Mouse (Mus musculus) stomach, postnatal 0 days (tissue): Measurements from ENCODE around the gene Sept5. TPM values are rescaled to one million over a fixed set of nuclear protein-coding genes. Genes with fewer than 3 reads are reported as not detected.

Experiments used
- ATAC-seq: fragments of 200-750 bp; cut with Nextera tagmentation; 2 replicates; pipeline ENCODE4 v1.8.0; 2017; ENCODE audit not compliant: low FRiP score, low TSS enrichment
- DNase-seq: peaks from one replicate; pipeline ENCODE4 v3.0.0-alpha.2; 2016; ENCODE audit warnings: low spot score
- H3K27ac ChIP-seq: fragments of 300-500 bp; sonication (generic); replicated peaks from 2 replicates; pipeline ENCODE4 v1.5.1; 2014; ENCODE audit warnings: mild to moderate bottlenecking, control low read depth
- H3K27me3 ChIP-seq: fragments of 300-500 bp; sonication (generic); 2 replicates; pipeline ENCODE4 v1.6.1; 2014; ENCODE audit warnings: low read length; ENCODE audit not compliant: control insufficient read depth, insufficient read depth
- H3K36me3 ChIP-seq: fragments of 300-500 bp; sonication (generic); 2 replicates; pipeline ENCODE4 v1.6.1; 2014; ENCODE audit warnings: low read length, mixed read lengths; ENCODE audit not compliant: control insufficient read depth, insufficient read depth
- H3K4me1 ChIP-seq: fragments of 300-500 bp; sonication (generic); replicated peaks from 2 replicates; pipeline ENCODE4 v1.6.1; 2014; ENCODE audit warnings: antibody characterized with exemption; ENCODE audit not compliant: control insufficient read depth, insufficient read depth
- H3K4me2 ChIP-seq: fragments of 300-500 bp; sonication (generic); replicated peaks from 2 replicates; pipeline ENCODE4 v1.6.1; 2014; ENCODE audit warnings: low read depth, mild to moderate bottlenecking, control low read depth, moderate library complexity
- H3K4me3 ChIP-seq: fragments of 300-500 bp; sonication (generic); 2 replicates; pipeline ENCODE4 v1.5.1; 2014; ENCODE audit warnings: low read depth, low read length, control low read depth
- H3K9ac ChIP-seq: fragments of 300-500 bp; sonication (generic); 2 replicates; pipeline ENCODE4 v1.6.1; 2014; ENCODE audit warnings: mild to moderate bottlenecking, low read length, control low read depth, mixed read lengths
- H3K9me3 ChIP-seq: fragments of 300-500 bp; sonication (generic); 2 replicates; pipeline ENCODE4 v1.6.1; 2016; ENCODE audit warnings: low read length; ENCODE audit not compliant: control insufficient read depth
- CTCF ChIP-seq: IDR thresholded peaks from 2 replicates; pipeline ENCODE4 v1.5.1; 2016; ENCODE audit warnings: antibody characterized with exemption, low read depth, mild to moderate bottlenecking, moderate library complexity
- EP300 ChIP-seq: optimal IDR thresholded peaks from 2 replicates; pipeline ENCODE3; 2016; ENCODE audit warnings: antibody characterized with exemption
- WGBS: fragments of 180-500 bp; shearing (Covaris S2); extraction: QIAGEN DNeasy Blood & Tissue Kit; methylation state at CpG from one replicate; pipeline ENCODE4 v1.1.7; 2014; 5-methylcytosine and 5-hydroxymethylcytosine counted together
- polyA plus RNA-seq: library from polyadenylated mRNA; unstranded; fragments of >200 nt; fragmentation: Nextera tagmentation; extraction: Ambion mirVana; gene quantifications from 2 replicates; pipeline ENCODE4 v1.2.1, GENCODE M21; 2015

The Sept5 gene
- polyA plus RNA-seq, 1 experiment from 2014 or later: 38.0 TPM

DNA sequence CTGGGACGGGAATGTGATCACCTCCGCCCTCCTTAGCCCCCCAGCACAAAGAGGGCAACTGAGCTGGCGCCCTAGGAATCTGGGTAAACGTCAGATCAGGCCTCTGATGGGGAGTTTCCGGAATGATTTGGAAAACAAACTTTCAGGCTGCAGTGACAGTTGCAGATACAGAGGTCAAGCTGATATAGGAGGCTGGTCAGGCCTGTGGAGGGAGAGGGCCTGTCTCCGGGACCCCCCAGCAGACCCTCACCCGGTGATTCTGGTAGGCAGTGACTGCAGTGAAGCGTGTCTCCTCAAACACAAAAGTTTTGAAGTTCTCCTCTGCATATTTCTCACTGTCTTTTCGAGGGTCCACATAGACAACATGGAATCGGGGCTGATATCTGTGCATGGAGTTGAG, 46.6 kb downstream of the Sept5 start:
- Histone ChIP-seq H3K27me3 (peaks cover 44% of the 10 kb centered on the region), H3K9ac (no peak overlapping the region), H3K4me3 (no peak overlapping the region), H3K36me3 (no peaks in the 10 kb centered on the region), H3K4me2 (no peak overlapping the region), H3K27ac (no peak overlapping the region), H3K9me3 (no peaks in the 10 kb centered on the region), H3K4me1 (peaks cover 5% of the 10 kb centered on the region)
- TF ChIP-seq CTCF (no peak), EP300 (no peak)
- 62% methylated on average over 10 of the region's 10 CpGs for WGBS
- ATAC-seq: no peak
- DNase-seq: no peak

- DNase-seq (no peak), ATAC-seq (no peak)
- Histone ChIP-seq H3K9me3 (no peaks in the 10 kb centered on the region), H3K9ac (no peak overlapping the region), H3K36me3 (no peaks in the 10 kb centered on the region), H3K27ac (no peak overlapping the region), H3K27me3 (peaks cover 38% of the 10 kb centered on the region; the same call in 1 of the 2 replicates), H3K4me2 (peak overlapping the region; percentile 60), H3K4me1 (peaks cover 5% of the 10 kb centered on the region), H3K4me3 (peak overlapping the region; percentile 43)
- WGBS: 12% methylated on average over 56 of the region's 67 CpGs
- TF ChIP-seq CTCF (no peak), EP300 (no peak)
Observed at GRCm38 (mm10) chr16:18582426-18583148, 47.2 kb downstream of the Sept5 start.

DNA sequence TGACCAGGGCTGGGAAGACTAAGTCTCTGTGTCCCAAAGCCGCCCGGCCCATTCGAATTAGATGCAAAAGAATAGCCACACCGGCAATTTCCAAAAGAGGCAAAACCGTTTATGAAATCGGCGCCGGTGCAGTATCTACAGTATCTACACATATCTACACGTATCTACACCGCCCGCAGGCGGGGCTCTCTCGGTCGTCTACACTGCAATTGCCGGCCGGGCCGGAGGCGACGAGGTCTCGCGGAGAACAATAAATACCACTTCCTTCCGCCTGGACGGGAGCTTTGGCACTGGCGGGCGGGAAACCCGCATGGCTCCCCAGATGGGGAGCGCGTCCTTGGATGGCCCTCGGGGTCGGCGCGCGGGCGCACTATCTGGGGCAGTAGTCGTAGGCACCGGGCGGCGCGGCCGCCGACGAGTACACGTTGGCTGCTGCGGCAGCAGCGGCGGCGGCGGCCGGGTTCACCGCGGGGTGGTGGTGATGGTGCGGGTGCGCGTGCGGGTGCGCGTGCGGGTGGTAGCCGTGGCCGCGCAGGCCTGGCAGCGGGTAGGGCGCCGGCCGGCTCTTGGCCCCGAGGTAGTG, 48.0 kb downstream of the Sept5 start:
- Histone ChIP-seq H3K4me3 (peak overlapping the region; percentile 43), H3K9me3 (no peaks in the 10 kb centered on the region), H3K36me3 (no peaks in the 10 kb centered on the region), H3K27me3 (peaks cover 38% of the 10 kb centered on the region; the same call in 1 of the 2 replicates), H3K9ac (no peak overlapping the region), H3K4me1 (peaks cover 5% of the 10 kb centered on the region), H3K4me2 (peak overlapping the region; percentile 60), H3K27ac (no peak overlapping the region)
- DNase-seq (no peak), ATAC-seq (peak; percentile 28; the same call in 1 of the 2 replicates)
- TF ChIP-seq EP300 (no peak), CTCF (no peak)
- 4% methylated on average over 64 of the region's 66 CpGs for WGBS

GRCm38 (mm10) chr16:18581050-18581622, 48.6 kb downstream of the Sept5 start:
- no peak for TF ChIP-seq CTCF
- TF ChIP-seq EP300: no peak
- Histone ChIP-seq H3K36me3 (no peaks in the 10 kb centered on the region), H3K9me3 (no peaks in the 10 kb centered on the region), H3K4me3 (peak overlapping the region; percentile 43), H3K4me1 (no peaks in the 10 kb centered on the region), H3K4me2 (peak overlapping the region; percentile 60), H3K27ac (no peak overlapping the region), H3K9ac (no peak overlapping the region), H3K27me3 (peaks cover 34% of the 10 kb centered on the region; the same call in 1 of the 2 replicates)
- WGBS: 18% methylated on average over 21 of the region's 21 CpGs
- DNase-seq (no peak), ATAC-seq (no peak)

GRCm38 (mm10) chr16:18580389-18580788, 49.4 kb downstream of the Sept5 start:
- no peak overlapping the region for H3K27ac ChIP-seq
- H3K9ac ChIP-seq: no peak overlapping the region
- 49% methylated on average over 2 of the region's 2 CpGs for WGBS
- H3K36me3 ChIP-seq: no peaks in the 10 kb centered on the region
- ATAC-seq (no peak), DNase-seq (no peak)
- no peaks in the 10 kb centered on the region for H3K4me1 ChIP-seq
- H3K4me2 ChIP-seq: no peak overlapping the region
- no peak overlapping the region for H3K4me3 ChIP-seq
- no peaks in the 10 kb centered on the region for H3K9me3 ChIP-seq
- no peak for TF ChIP-seq EP300
- peak; percentile 24; the same call in 1 of the 2 replicates for TF ChIP-seq CTCF
- H3K27me3 ChIP-seq: peaks cover 27% of the 10 kb centered on the region; the same call in 1 of the 2 replicates
